Mouse (Mus musculus) limb, embryonic 12.5 days (tissue): Measurements from ENCODE around the gene Spsb4. TPM values are rescaled to one million over a fixed set of nuclear protein-coding genes. Genes with fewer than 3 reads are reported as not detected.

Experiments used
- ATAC-seq: fragments of 200-750 bp; cut with Nextera tagmentation; 2 replicates; pipeline ENCODE4 v1.8.0; 2017; ENCODE audit warnings: low read depth, moderate TSS enrichment; ENCODE audit not compliant: insufficient number of reproducible peaks, insufficient read depth, low FRiP score, low TSS enrichment
- H3K27ac ChIP-seq: fragments of 300-500 bp; sonication (generic); 2 replicates; pipeline ENCODE4 v1.5.1; 2016; ENCODE audit warnings: mild to moderate bottlenecking, moderate library complexity
- H3K27me3 ChIP-seq: fragments of 300-500 bp; sonication (generic); 2 replicates; pipeline ENCODE4 v1.6.1; 2016; ENCODE audit warnings: mild to moderate bottlenecking, moderate library complexity
- H3K36me3 ChIP-seq: fragments of 300-500 bp; sonication (generic); 2 replicates; pipeline ENCODE4 v1.6.1; 2016; ENCODE audit warnings: mild to moderate bottlenecking, moderate library complexity
- H3K4me1 ChIP-seq: fragments of 300-500 bp; sonication (generic); replicated peaks from 2 replicates; pipeline ENCODE4 v1.6.1; 2016
- H3K4me2 ChIP-seq: fragments of 300-500 bp; sonication (generic); 2 replicates; pipeline ENCODE4 v1.6.1; 2016; ENCODE audit warnings: mild to moderate bottlenecking, moderate library complexity
- H3K4me3 ChIP-seq: fragments of 300-500 bp; sonication (generic); replicated peaks from 2 replicates; pipeline ENCODE4 v1.5.1; 2016; ENCODE audit warnings: mild to moderate bottlenecking
- H3K9ac ChIP-seq: fragments of 300-500 bp; sonication (generic); replicated peaks from 2 replicates; pipeline ENCODE4 v1.6.1; 2016; ENCODE audit warnings: mild to moderate bottlenecking, moderate library complexity
- H3K9me3 ChIP-seq: fragments of 300-500 bp; sonication (generic); 2 replicates; pipeline ENCODE4 v1.6.1; 2016; ENCODE audit warnings: mild to moderate bottlenecking, moderate library complexity
- WGBS: fragments of 180-500 bp; shearing (Covaris S2); methylation state at CpG from one replicate; pipeline ENCODE4 v1.1.7; 2016; 5-methylcytosine and 5-hydroxymethylcytosine counted together
- polyA plus RNA-seq: library from polyadenylated mRNA; unstranded; fragments of >200 nt; fragmentation: Nextera tagmentation; extraction: Ambion mirVana; gene quantifications from 2 replicates; pipeline ENCODE4 v1.2.1, GENCODE M21; 2016

The Spsb4 gene
- polyA plus RNA-seq, 1 experiment from 2014 or later = 60.8 TPM

- peak overlapping the region; percentile 43 for H3K4me2 ChIP-seq
These were observed 55.9 kb downstream of the Spsb4 start for GRCm38 (mm10) chr9:96962714-96963113.

GRCm38 (mm10) chr9:96961986-96962701 lies 56.5 kb downstream of the Spsb4 start:
- Histone ChIP-seq H3K4me1 (peaks cover 61% of the 10 kb centered on the region), H3K9me3 (peaks cover 6% of the 10 kb centered on the region; the same call in 1 of the 2 replicates)

More at GRCm38 (mm10) chr9:96962714-96963113, 55.9 kb downstream of the Spsb4 start:
- peak; percentile 50 for ATAC-seq
- Histone ChIP-seq H3K4me1 (peaks cover 55% of the 10 kb centered on the region), H3K4me3 (no peak overlapping the region), H3K36me3 (peaks cover 5% of the 10 kb centered on the region; the same call in 1 of the 2 replicates), H3K9me3 (peaks cover 6% of the 10 kb centered on the region; the same call in 1 of the 2 replicates), H3K27ac (peak overlapping the region; percentile 97), H3K27me3 (no peaks in the 10 kb centered on the region; the same call in 1 of the 2 replicates), H3K9ac (no peak overlapping the region)
- WGBS = 16% methylated on average over 8 of the region's 8 CpGs

GRCm38 (mm10) chr9:96961006-96961405 lies 57.6 kb downstream of the Spsb4 start:
- WGBS = 58% methylated on average over 7 of the region's 7 CpGs
- H3K4me1 ChIP-seq = peaks cover 71% of the 10 kb centered on the region

More at GRCm38 (mm10) chr9:96961986-96962701, 56.5 kb downstream of the Spsb4 start:
- Histone ChIP-seq H3K27ac (peak overlapping the region; percentile 97), H3K4me2 (peak overlapping the region; percentile 43), H3K9ac (peak overlapping the region; percentile 42; the same call in 1 of the 2 replicates), H3K27me3 (no peaks in the 10 kb centered on the region; the same call in 1 of the 2 replicates), H3K4me3 (0 out of 2 replicates have a peak overlapping the region, but pooled peaks have one; percentile 2), H3K36me3 (peaks cover 5% of the 10 kb centered on the region; the same call in 1 of the 2 replicates)
- WGBS = 20% methylated on average over 17 of the region's 17 CpGs
- peak; percentile 91 for ATAC-seq

GRCm38 (mm10) chr9:96960241-96960640 lies 58.4 kb downstream of the Spsb4 start:
- no peak overlapping the region for H3K4me3 ChIP-seq
- H3K4me2 ChIP-seq = no peak overlapping the region
- H3K9ac ChIP-seq = no peak overlapping the region
- WGBS = 85% methylated on average over 4 of the region's 4 CpGs
- H3K9me3 ChIP-seq = peaks cover 4% of the 10 kb centered on the region; the same call in 1 of the 2 replicates
- H3K36me3 ChIP-seq = peaks cover 4% of the 10 kb centered on the region; the same call in 1 of the 2 replicates
- H3K4me1 ChIP-seq = peaks cover 75% of the 10 kb centered on the region
- no peaks in the 10 kb centered on the region; the same call in 1 of the 2 replicates for H3K27me3 ChIP-seq
- no peak for ATAC-seq
- H3K27ac ChIP-seq = no peak overlapping the region

More at GRCm38 (mm10) chr9:96961006-96961405, 57.6 kb downstream of the Spsb4 start:
- H3K27me3 ChIP-seq = no peaks in the 10 kb centered on the region; the same call in 1 of the 2 replicates
- peaks cover 6% of the 10 kb centered on the region; the same call in 1 of the 2 replicates for H3K9me3 ChIP-seq
- peak overlapping the region; percentile 97 for H3K27ac ChIP-seq
- no peak overlapping the region for H3K4me3 ChIP-seq
- no peak for ATAC-seq
- H3K9ac ChIP-seq = no peak overlapping the region
- H3K4me2 ChIP-seq = no peak overlapping the region
- peaks cover 5% of the 10 kb centered on the region; the same call in 1 of the 2 replicates for H3K36me3 ChIP-seq

GRCm38 (mm10) chr9:96959469-96959868 lies 59.2 kb downstream of the Spsb4 start:
- Histone ChIP-seq H3K4me1 (peaks cover 77% of the 10 kb centered on the region), H3K27me3 (no peaks in the 10 kb centered on the region; the same call in 1 of the 2 replicates), H3K9me3 (no peaks in the 10 kb centered on the region), H3K36me3 (no peaks in the 10 kb centered on the region), H3K9ac (no peak overlapping the region), H3K4me2 (no peak overlapping the region), H3K27ac (no peak overlapping the region), H3K4me3 (no peak overlapping the region)
- ATAC-seq = no peak
- 89% methylated on average over 7 of the region's 7 CpGs for WGBS

- ATAC-seq = no peak
- Histone ChIP-seq H3K4me1 (peaks cover 72% of the 10 kb centered on the region), H3K9ac (no peak overlapping the region), H3K4me3 (no peak overlapping the region), H3K27me3 (no peaks in the 10 kb centered on the region; the same call in 1 of the 2 replicates), H3K27ac (0 out of 2 replicates have a peak overlapping the region, but pooled peaks have one; percentile 9), H3K36me3 (no peaks in the 10 kb centered on the region), H3K4me2 (no peak overlapping the region), H3K9me3 (no peaks in the 10 kb centered on the region)
- WGBS = 21% methylated on average over 6 of the region's 6 CpGs
These were observed 60.5 kb downstream of the Spsb4 start for GRCm38 (mm10) chr9:96958009-96958615.

DNA sequence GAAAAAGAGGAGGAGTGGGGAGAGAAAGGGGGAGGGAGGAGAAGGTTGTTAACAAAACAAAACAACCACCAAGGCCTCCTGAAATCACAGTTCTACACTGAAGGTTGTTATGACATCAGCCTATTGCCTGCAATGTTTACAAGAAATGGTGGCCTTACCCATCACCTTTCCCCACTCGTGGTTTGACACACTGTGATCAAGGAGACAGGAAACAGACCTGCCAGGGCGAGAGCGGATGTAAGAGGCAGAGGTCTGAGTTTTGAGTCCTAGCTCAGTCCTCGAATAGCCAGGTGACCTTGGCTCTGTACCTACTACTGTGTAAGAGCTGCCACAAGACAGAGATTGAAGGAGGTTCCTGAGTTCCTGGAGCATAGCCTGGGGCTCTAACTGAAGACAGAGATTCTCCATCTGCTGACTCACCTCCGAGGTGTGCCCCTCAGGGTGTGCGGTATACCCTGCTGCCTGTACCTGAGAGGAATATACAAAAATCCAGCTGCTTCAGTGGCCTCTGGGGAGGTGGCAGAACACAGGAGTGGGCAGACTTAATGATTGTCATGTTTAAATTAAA lies 61.3 kb downstream of the Spsb4 start:
- Histone ChIP-seq H3K36me3 (no peaks in the 10 kb centered on the region), H3K4me2 (no peak overlapping the region), H3K9me3 (no peaks in the 10 kb centered on the region), H3K4me1 (peaks cover 67% of the 10 kb centered on the region), H3K9ac (no peak overlapping the region), H3K4me3 (no peak overlapping the region), H3K27me3 (no peaks in the 10 kb centered on the region; the same call in 1 of the 2 replicates), H3K27ac (peak overlapping the region; percentile 67; the same call in 1 of the 2 replicates)
- 51% methylated on average over 6 of the region's 6 CpGs for WGBS
- no peak for ATAC-seq

- no peak for ATAC-seq
- 42% methylated on average over 6 of the region's 6 CpGs for WGBS
- H3K27ac ChIP-seq = peak overlapping the region; percentile 67; the same call in 1 of the 2 replicates
- no peak overlapping the region for H3K4me3 ChIP-seq
- H3K4me1 ChIP-seq = peaks cover 61% of the 10 kb centered on the region
- H3K36me3 ChIP-seq = no peaks in the 10 kb centered on the region
- no peaks in the 10 kb centered on the region for H3K9me3 ChIP-seq
- no peak overlapping the region for H3K4me2 ChIP-seq
- H3K9ac ChIP-seq = no peak overlapping the region
- no peaks in the 10 kb centered on the region; the same call in 1 of the 2 replicates for H3K27me3 ChIP-seq
These were observed 61.9 kb downstream of the Spsb4 start for GRCm38 (mm10) chr9:96956646-96957297.

DNA sequence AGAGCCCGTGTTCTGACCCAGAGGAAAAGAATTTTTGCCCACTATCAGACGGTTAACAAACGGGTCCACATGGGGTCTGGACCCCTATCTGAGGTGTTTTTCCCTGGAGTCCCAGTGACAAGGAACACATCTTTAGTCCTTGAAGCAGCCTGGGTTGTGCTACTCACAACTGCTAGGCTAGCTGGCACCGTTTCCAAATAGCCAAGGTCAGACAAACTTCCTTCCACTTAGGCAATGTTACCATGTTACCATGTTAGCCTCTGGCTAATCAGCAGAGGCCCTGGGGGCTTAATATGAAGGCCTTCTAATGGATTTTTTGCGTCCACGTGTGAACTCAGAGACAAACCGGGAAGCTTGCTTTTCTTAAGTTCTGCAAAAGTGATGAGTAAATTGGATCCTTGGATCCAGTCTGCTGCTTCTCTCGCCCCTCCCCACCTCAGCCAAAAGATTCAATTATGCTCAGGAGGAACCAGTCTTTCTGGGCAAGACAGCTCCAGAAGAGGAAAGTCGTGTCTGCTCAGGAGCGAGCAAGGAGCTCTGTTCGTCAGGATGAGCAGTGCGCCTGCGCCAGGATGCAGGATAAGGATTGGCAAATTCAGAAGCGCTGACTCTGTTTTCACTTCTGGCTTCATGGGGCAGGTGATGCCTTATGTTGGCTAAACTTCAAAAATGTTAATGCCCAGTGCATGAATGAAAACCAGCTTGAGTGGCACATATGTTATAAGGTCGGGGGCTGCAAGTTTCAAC lies 64.4 kb downstream of the Spsb4 start:
- H3K4me1 ChIP-seq = peaks cover 57% of the 10 kb centered on the region
- no peak overlapping the region for H3K9ac ChIP-seq
- H3K4me2 ChIP-seq = no peak overlapping the region
- no peak overlapping the region for H3K27ac ChIP-seq
- ATAC-seq = no peak
- no peaks in the 10 kb centered on the region for H3K36me3 ChIP-seq
- no peaks in the 10 kb centered on the region for H3K9me3 ChIP-seq
- 84% methylated on average over 15 of the region's 15 CpGs for WGBS
- peaks cover 4% of the 10 kb centered on the region for H3K27me3 ChIP-seq
- no peak overlapping the region for H3K4me3 ChIP-seq

- H3K27me3 ChIP-seq = peaks cover 4% of the 10 kb centered on the region
- H3K9ac ChIP-seq = no peak overlapping the region
- no peaks in the 10 kb centered on the region for H3K36me3 ChIP-seq
- no peak overlapping the region for H3K4me3 ChIP-seq
- peaks cover 56% of the 10 kb centered on the region for H3K4me1 ChIP-seq
- H3K27ac ChIP-seq = no peak overlapping the region
- no peak overlapping the region for H3K4me2 ChIP-seq
- H3K9me3 ChIP-seq = no peaks in the 10 kb centered on the region
- ATAC-seq = no peak
- 80% methylated on average over 8 of the region's 8 CpGs for WGBS
These were observed 65.2 kb downstream of the Spsb4 start for GRCm38 (mm10) chr9:96953443-96953842.
